Mouse (Mus musculus): ENCODE results near the gene Olfr1162. TPM values are rescaled to one million over a fixed set of nuclear protein-coding genes. Genes with fewer than 3 reads are reported as not detected.

Olfr1162 gene
- total and polyA plus RNA-seq, 3 experiments, result not detected

Other genes starting within 250 kb of the Olfr1162 start
Only the 20 nearest of the 22 such genes appear.
- gene Olfr1148, start 220.6 kb downstream of the Olfr1162 start, total RNA-seq (2012; rRNA removed), result not detected in 2 replicates
- not detected in 2 replicates for gene Olfr1148, start 220.6 kb downstream of the Olfr1162 start, total RNA-seq (2014; rRNA removed)
- not detected in 2 replicates for gene Olfr1148, start 220.6 kb downstream of the Olfr1162 start, polyA plus RNA-seq (2012; ENCODE audit: insufficient read length, low read depth)
- gene Olfr1150-ps1, start 207.1 kb downstream of the Olfr1162 start, total RNA-seq (2012; rRNA removed), result not detected in 2 replicates
- gene Olfr1150-ps1, start 207.1 kb downstream of the Olfr1162 start, total RNA-seq (2014; rRNA removed), result not detected in 2 replicates
- not detected in 2 replicates for gene Olfr1150-ps1, start 207.1 kb downstream of the Olfr1162 start, polyA plus RNA-seq (2012; ENCODE audit: insufficient read length, low read depth)
- gene Olfr1151, start 195.3 kb downstream of the Olfr1162 start, total RNA-seq (2012; rRNA removed), result not detected in 2 replicates
- not detected in 2 replicates for gene Olfr1151, start 195.3 kb downstream of the Olfr1162 start, total RNA-seq (2014; rRNA removed)
- not detected in 2 replicates for gene Olfr1151, start 195.3 kb downstream of the Olfr1162 start, polyA plus RNA-seq (2012; ENCODE audit: insufficient read length, low read depth)
- not detected in 2 replicates for gene Olfr1152, start 184.6 kb downstream of the Olfr1162 start, total RNA-seq (2012; rRNA removed)
- gene Olfr1152, start 184.6 kb downstream of the Olfr1162 start, total RNA-seq (2014; rRNA removed), result not detected in 2 replicates
- 0.04 and 0.05 TPM in 2 replicates for gene Olfr1152, start 184.6 kb downstream of the Olfr1162 start, polyA plus RNA-seq (2012; ENCODE audit: insufficient read length, low read depth)
- not detected in 2 replicates for gene Olfr1153, start 156.2 kb downstream of the Olfr1162 start, total RNA-seq (2012; rRNA removed)
- gene Olfr1153, start 156.2 kb downstream of the Olfr1162 start, total RNA-seq (2014; rRNA removed), result not detected in 2 replicates
- gene Olfr1153, start 156.2 kb downstream of the Olfr1162 start, polyA plus RNA-seq (2012; ENCODE audit: insufficient read length, low read depth), result not detected in 2 replicates
- not detected in 2 replicates for gene Olfr1154, start 146.0 kb downstream of the Olfr1162 start, total RNA-seq (2012; rRNA removed)
- not detected in 2 replicates for gene Olfr1154, start 146.0 kb downstream of the Olfr1162 start, total RNA-seq (2014; rRNA removed)
- not detected in 2 replicates for gene Olfr1154, start 146.0 kb downstream of the Olfr1162 start, polyA plus RNA-seq (2012; ENCODE audit: insufficient read length, low read depth)
- not detected in 2 replicates for gene Olfr1155, start 106.0 kb downstream of the Olfr1162 start, total RNA-seq (2012; rRNA removed)
- gene Olfr1155, start 106.0 kb downstream of the Olfr1162 start, total RNA-seq (2014; rRNA removed), result not detected in 2 replicates
- not detected in 2 replicates for gene Olfr1155, start 106.0 kb downstream of the Olfr1162 start, polyA plus RNA-seq (2012; ENCODE audit: insufficient read length, low read depth)
- gene Olfr1156, start 98.0 kb downstream of the Olfr1162 start, total RNA-seq (2012; rRNA removed), result not detected in 2 replicates
- gene Olfr1156, start 98.0 kb downstream of the Olfr1162 start, total RNA-seq (2014; rRNA removed), result not detected in 2 replicates
- gene Olfr1156, start 98.0 kb downstream of the Olfr1162 start, polyA plus RNA-seq (2012; ENCODE audit: insufficient read length, low read depth), result not detected in 2 replicates
- not detected in 2 replicates for gene Olfr1157, start 82.8 kb downstream of the Olfr1162 start, total RNA-seq (2012; rRNA removed)
- not detected in 2 replicates for gene Olfr1157, start 82.8 kb downstream of the Olfr1162 start, total RNA-seq (2014; rRNA removed)
- gene Olfr1157, start 82.8 kb downstream of the Olfr1162 start, polyA plus RNA-seq (2012; ENCODE audit: insufficient read length, low read depth), result not detected in 2 replicates
- gene Olfr74, start 76.5 kb downstream of the Olfr1162 start, total RNA-seq (2012; rRNA removed), result not detected in 2 replicates
- gene Olfr74, start 76.5 kb downstream of the Olfr1162 start, total RNA-seq (2014; rRNA removed), result not detected in 2 replicates
- not detected in 2 replicates for gene Olfr74, start 76.5 kb downstream of the Olfr1162 start, polyA plus RNA-seq (2012; ENCODE audit: insufficient read length, low read depth)
- not detected in 2 replicates for gene Olfr1158, start 61.0 kb downstream of the Olfr1162 start, total RNA-seq (2012; rRNA removed)
- not detected in 2 replicates for gene Olfr1158, start 61.0 kb downstream of the Olfr1162 start, total RNA-seq (2014; rRNA removed)
- not detected in 2 replicates for gene Olfr1158, start 61.0 kb downstream of the Olfr1162 start, polyA plus RNA-seq (2012; ENCODE audit: insufficient read length, low read depth)
- gene Olfr1160, start 42.9 kb downstream of the Olfr1162 start, total RNA-seq (2012; rRNA removed), result not detected in 2 replicates
- gene Olfr1160, start 42.9 kb downstream of the Olfr1162 start, total RNA-seq (2014; rRNA removed), result not detected in 2 replicates
- not detected in 2 replicates for gene Olfr1160, start 42.9 kb downstream of the Olfr1162 start, polyA plus RNA-seq (2012; ENCODE audit: insufficient read length, low read depth)
- gene Olfr1161, start 28.4 kb downstream of the Olfr1162 start, total RNA-seq (2012; rRNA removed), result not detected in 2 replicates
- gene Olfr1161, start 28.4 kb downstream of the Olfr1162 start, total RNA-seq (2014; rRNA removed), result not detected in 2 replicates
- gene Olfr1161, start 28.4 kb downstream of the Olfr1162 start, polyA plus RNA-seq (2012; ENCODE audit: insufficient read length, low read depth), result not detected in 2 replicates
- gene Olfr73, start 13.4 kb downstream of the Olfr1162 start, total RNA-seq (2012; rRNA removed), result not detected in 2 replicates
- gene Olfr73, start 13.4 kb downstream of the Olfr1162 start, total RNA-seq (2014; rRNA removed), result not detected in 2 replicates
- not detected in 2 replicates for gene Olfr73, start 13.4 kb downstream of the Olfr1162 start, polyA plus RNA-seq (2012; ENCODE audit: insufficient read length, low read depth)
- gene Olfr1163, start 20.7 kb upstream of the Olfr1162 start, total RNA-seq (2012; rRNA removed), result not detected in 2 replicates
- not detected in 2 replicates for gene Olfr1163, start 20.7 kb upstream of the Olfr1162 start, total RNA-seq (2014; rRNA removed)
- gene Olfr1163, start 20.7 kb upstream of the Olfr1162 start, polyA plus RNA-seq (2012; ENCODE audit: insufficient read length, low read depth), result not detected in 2 replicates
- gene Olfr1164, start 42.8 kb upstream of the Olfr1162 start, total RNA-seq (2012; rRNA removed), result not detected in 2 replicates
- gene Olfr1164, start 42.8 kb upstream of the Olfr1162 start, total RNA-seq (2014; rRNA removed), result not detected in 2 replicates
- gene Olfr1164, start 42.8 kb upstream of the Olfr1162 start, polyA plus RNA-seq (2012; ENCODE audit: insufficient read length, low read depth), result not detected in 2 replicates
- gene Olfr1166, start 77.1 kb upstream of the Olfr1162 start, total RNA-seq (2012; rRNA removed), result not detected in 2 replicates
- not detected in 2 replicates for gene Olfr1166, start 77.1 kb upstream of the Olfr1162 start, total RNA-seq (2014; rRNA removed)
- not detected in 2 replicates for gene Olfr1166, start 77.1 kb upstream of the Olfr1162 start, polyA plus RNA-seq (2012; ENCODE audit: insufficient read length, low read depth)
- gene Olfr1167, start 104.1 kb upstream of the Olfr1162 start, total RNA-seq (2012; rRNA removed), result not detected in 2 replicates
- gene Olfr1167, start 104.1 kb upstream of the Olfr1162 start, total RNA-seq (2014; rRNA removed), result not detected in 2 replicates
- gene Olfr1167, start 104.1 kb upstream of the Olfr1162 start, polyA plus RNA-seq (2012; ENCODE audit: insufficient read length, low read depth), result 0.10 and 0.15 TPM in 2 replicates
- gene Olfr1168, start 130.8 kb upstream of the Olfr1162 start, total RNA-seq (2012; rRNA removed), result not detected in 2 replicates
- not detected in 2 replicates for gene Olfr1168, start 130.8 kb upstream of the Olfr1162 start, total RNA-seq (2014; rRNA removed)
- not detected in 2 replicates for gene Olfr1168, start 130.8 kb upstream of the Olfr1162 start, polyA plus RNA-seq (2012; ENCODE audit: insufficient read length, low read depth)
- gene Olfr1170, start 177.2 kb upstream of the Olfr1162 start, total RNA-seq (2012; rRNA removed), result not detected in 2 replicates
- gene Olfr1170, start 177.2 kb upstream of the Olfr1162 start, total RNA-seq (2014; rRNA removed), result not detected in 2 replicates
- gene Olfr1170, start 177.2 kb upstream of the Olfr1162 start, polyA plus RNA-seq (2012; ENCODE audit: insufficient read length, low read depth), result not detected in 2 replicates

Measured in CH12.LX (cell line).